Mouse (Mus musculus): ENCODE results near the gene Hk3. TPM values are rescaled to one million over a fixed set of nuclear protein-coding genes. Genes with fewer than 3 reads are reported as not detected.

Gene Hk3
- polyA plus RNA-seq (2017; shearing (Covaris generic)), result 0.45 TPM

DNA sequence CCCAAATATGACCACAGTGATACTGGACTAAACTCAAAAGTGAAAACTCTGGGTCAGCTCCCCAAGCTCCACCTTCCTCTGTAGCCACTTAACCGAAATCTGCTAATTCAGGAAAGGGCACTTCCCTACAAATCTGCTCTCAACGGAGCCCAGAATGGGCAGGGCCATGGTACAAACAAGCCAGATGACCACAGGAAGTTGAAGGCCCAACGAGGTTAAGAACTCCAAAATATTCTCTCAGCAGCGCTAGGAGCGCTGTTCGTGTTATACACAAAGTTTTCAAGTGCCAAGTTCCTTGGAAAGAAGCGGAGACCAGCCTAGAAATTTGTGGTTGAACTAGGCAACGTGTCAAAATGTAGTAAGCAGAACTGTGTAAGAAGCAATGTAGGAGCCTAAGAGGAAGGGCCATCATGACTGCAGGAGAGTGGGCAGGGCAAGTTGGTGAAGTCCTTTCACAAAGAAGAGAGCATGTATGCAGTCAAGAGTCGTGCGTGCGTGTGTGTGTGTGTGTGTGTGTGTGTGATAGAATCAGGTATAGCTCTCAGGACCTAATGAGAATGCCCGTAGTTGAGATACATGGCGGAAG lies at the start of gene Hk3:
Hk3 (minus strand) TSS at position 192 of the 586 bp plus-strand sequence.

Other genes with a start within 250 kb of the Hk3 start
- not detected for gene Eif4e1b, start 237.4 kb downstream of the Hk3 start, polyA plus RNA-seq (2017; shearing (Covaris generic))
- gene Tspan17, start 232.0 kb downstream of the Hk3 start, polyA plus RNA-seq (2017; shearing (Covaris generic)), result 4.2 TPM
- gene Unc5a, start 72.0 kb downstream of the Hk3 start, polyA plus RNA-seq (2017; shearing (Covaris generic)), result 1.1 TPM
- gene Uimc1, start 78.9 kb upstream of the Hk3 start, polyA plus RNA-seq (2017; shearing (Covaris generic)), result 74.1 TPM
- 26.8 TPM for gene Zfp346, start 83.9 kb upstream of the Hk3 start, polyA plus RNA-seq (2017; shearing (Covaris generic))
- gene Gm17617, start 112.2 kb upstream of the Hk3 start, polyA plus RNA-seq (2017; shearing (Covaris generic)), result not detected
- gene Fgfr4, start 131.3 kb upstream of the Hk3 start, polyA plus RNA-seq (2017; shearing (Covaris generic)), result not detected
- gene Nsd1, start 188.4 kb upstream of the Hk3 start, polyA plus RNA-seq (2017; shearing (Covaris generic)), result 79.4 TPM

Measured in CD4-positive, CD25-positive, alpha-beta regulatory T cell (primary cell).